Mouse (Mus musculus): ENCODE results near the gene Pard3. TPM values are rescaled to one million over a fixed set of nuclear protein-coding genes. Genes with fewer than 3 reads are reported as not detected.
A peak's percentile ranks its signal among the peaks of the same experiment; 100 is the strongest.

The Pard3 gene
- total RNA-seq, 2 experiments from 2014 or later: 14.4 to 21.6 TPM

- intact Hi-C loops (cut with DNase I): no loop called here
- no peak for DNase-seq (ENCODE audit: low spot score in 2 of 2)
Observed at GRCm38 (mm10) chr8:127125686-127126683, 62.3 kb downstream of the Pard3 start.

GRCm38 (mm10) chr8:127128781-127129396 is 65.2 kb downstream of the Pard3 start:
- intact Hi-C loops (cut with DNase I): no loop called here
- peak in 1 of 2 experiments; percentile 22 for DNase-seq (ENCODE audit: low spot score in 2 of 2)

GRCm38 (mm10) chr8:127134327-127134726 is 70.6 kb downstream of the Pard3 start:
- intact Hi-C loops (cut with DNase I): no loop called here
- DNase-seq (ENCODE audit: low spot score in 2 of 2): no peak

- intact Hi-C loops (cut with DNase I): no loop called here
- no peak for DNase-seq (ENCODE audit: low spot score in 2 of 2)
Observed at GRCm38 (mm10) chr8:127136201-127136600, 72.5 kb downstream of the Pard3 start.

- intact Hi-C loops (cut with DNase I): no loop called here
- no peak for DNase-seq (ENCODE audit: low spot score in 2 of 2)
Observed at GRCm38 (mm10) chr8:127136781-127137180, 73.1 kb downstream of the Pard3 start.

- peak; percentile 70 to 80 for DNase-seq (ENCODE audit: low spot score in 2 of 2)
- intact Hi-C loops (cut with DNase I): loop anchor here (1.0 to 2.0 kb wide), 3 partner anchors 40 to 153 kb away; partner anchors contain the start of gene Pard3
Observed at GRCm38 (mm10) chr8:127139154-127139553, 75.5 kb downstream of the Pard3 start.

- no peak for DNase-seq (ENCODE audit: low spot score in 2 of 2)
- intact Hi-C loops (cut with DNase I): no loop called here
Observed at GRCm38 (mm10) chr8:127140945-127141344, 77.3 kb downstream of the Pard3 start.

- no peak for DNase-seq (ENCODE audit: low spot score in 2 of 2)
- intact Hi-C loops (cut with DNase I): no loop called here
Observed at GRCm38 (mm10) chr8:127143641-127144040, 79.9 kb downstream of the Pard3 start.

- DNase-seq (ENCODE audit: low spot score in 2 of 2): no peak
- intact Hi-C loops (cut with DNase I): no loop called here
Observed at GRCm38 (mm10) chr8:127144562-127144961, 80.9 kb downstream of the Pard3 start.

GRCm38 (mm10) chr8:127145135-127145534 is 81.4 kb downstream of the Pard3 start:
- intact Hi-C loops (cut with DNase I): no loop called here
- no peak for DNase-seq (ENCODE audit: low spot score in 2 of 2)

- no peak for DNase-seq (ENCODE audit: low spot score in 2 of 2)
- intact Hi-C loops (cut with DNase I): no loop called here
Observed at GRCm38 (mm10) chr8:127146055-127146454, 82.4 kb downstream of the Pard3 start.

GRCm38 (mm10) chr8:127148821-127149220 is 85.1 kb downstream of the Pard3 start:
- no peak for DNase-seq (ENCODE audit: low spot score in 2 of 2)
- intact Hi-C loops (cut with DNase I): no loop called here

GRCm38 (mm10) chr8:127150645-127151044 is 87.0 kb downstream of the Pard3 start:
- no peak for DNase-seq (ENCODE audit: low spot score in 2 of 2)
- intact Hi-C loops (cut with DNase I): loop anchor here (10.0 kb wide), 1 partner anchor 666 kb away; no protein-coding TSS in a partner anchor

- intact Hi-C loops (cut with DNase I): loop anchor here (10.0 kb wide), 1 partner anchor 667 kb away; no protein-coding TSS in a partner anchor
- no peak for DNase-seq (ENCODE audit: low spot score in 2 of 2)
Observed at GRCm38 (mm10) chr8:127151706-127152105, 88.0 kb downstream of the Pard3 start.

- DNase-seq (ENCODE audit: low spot score in 2 of 2): no peak
- intact Hi-C loops (cut with DNase I): loop anchor here (10.0 kb wide), 1 partner anchor 672 kb away; no protein-coding TSS in a partner anchor
Observed at GRCm38 (mm10) chr8:127157087-127157486, 93.4 kb downstream of the Pard3 start.

GRCm38 (mm10) chr8:127159421-127159966 is 95.8 kb downstream of the Pard3 start:
- no peak for DNase-seq (ENCODE audit: low spot score in 2 of 2)
- intact Hi-C loops (cut with DNase I): loop anchor here (10.0 kb wide), 1 partner anchor 675 kb away; no protein-coding TSS in a partner anchor

- DNase-seq (ENCODE audit: low spot score in 2 of 2): no peak
- intact Hi-C loops (cut with DNase I): no loop called here
Observed at GRCm38 (mm10) chr8:127161854-127162253, 98.2 kb downstream of the Pard3 start.

- intact Hi-C loops (cut with DNase I): no loop called here
- no peak for DNase-seq (ENCODE audit: low spot score in 2 of 2)
Observed at GRCm38 (mm10) chr8:127162821-127163220, 99.1 kb downstream of the Pard3 start.

- no peak for DNase-seq (ENCODE audit: low spot score in 2 of 2)
Observed at GRCm38 (mm10) chr8:127164326-127165280, 100.9 kb downstream of the Pard3 start.

More at GRCm38 (mm10) chr8:127164326-127165280, 100.9 kb downstream of the Pard3 start:
- intact Hi-C loops (cut with DNase I): no loop called here
